Mouse (Mus musculus): ENCODE measurements at regions not wholly inside any gene's neighbourhood (a gene's known extent, or its start where the extent isn't known, plus 50 kb on each side); places are given as distances from the start of the nearest gene placed in this dataset.

- 62% methylated on average over 16 of the region's 16 CpGs for WGBS
- Histone ChIP-seq H3K4me2 (replicated peaks; ENCODE audit: low read depth, low read length) (no peak overlapping the region), H3K9me3 (ENCODE audit: control insufficient read depth, low read depth, low read length) (no peaks in the 10 kb centered on the region), H3K27me3 (ENCODE audit: control insufficient read depth, insufficient read depth, low read length) (no peaks in the 10 kb centered on the region), H3K4me1 (ENCODE audit: control insufficient read depth, insufficient read depth, low read length) (0 out of 2 replicates have a peak, but pooled peaks cover 10% of the 10 kb centered on the region), H3K9ac (replicated peaks; ENCODE audit: low read depth, low read length) (no peak overlapping the region), H3K27ac (ENCODE audit: low read length) (no peak overlapping the region), H3K36me3 (ENCODE audit: control insufficient read depth, insufficient read depth, low read length) (no peaks in the 10 kb centered on the region), H3K4me3 (ENCODE audit: low read depth, low read length) (no peak overlapping the region)
- no peak for ATAC-seq (ENCODE audit: insufficient number of reproducible peaks, insufficient read depth, low FRiP score, low read depth)
Measured at GRCm38 (mm10) chr10:119015311-119016055, 145.5 kb upstream of the Dyrk2 start.

- H3K27ac ChIP-seq (ENCODE audit: low read length) = no peak overlapping the region
- H3K36me3 ChIP-seq (ENCODE audit: control insufficient read depth, insufficient read depth, low read length) = no peaks in the 10 kb centered on the region
- H3K4me3 ChIP-seq (ENCODE audit: low read depth, low read length) = no peak overlapping the region
- ATAC-seq (ENCODE audit: insufficient number of reproducible peaks, insufficient read depth, low FRiP score, low read depth) = no peak
- H3K27me3 ChIP-seq (ENCODE audit: control insufficient read depth, insufficient read depth, low read length) = no peaks in the 10 kb centered on the region
- 78% methylated on average over 4 of the region's 4 CpGs for WGBS
- 0 out of 2 replicates have a peak, but pooled peaks cover 10% of the 10 kb centered on the region for H3K4me1 ChIP-seq (ENCODE audit: control insufficient read depth, insufficient read depth, low read length)
- H3K4me2 ChIP-seq (replicated peaks; ENCODE audit: low read depth, low read length) = no peak overlapping the region
- no peaks in the 10 kb centered on the region for H3K9me3 ChIP-seq (ENCODE audit: control insufficient read depth, low read depth, low read length)
- H3K9ac ChIP-seq (replicated peaks; ENCODE audit: low read depth, low read length) = no peak overlapping the region
Measured at GRCm38 (mm10) chr10:119014731-119015130, 144.7 kb upstream of the Dyrk2 start.

- Histone ChIP-seq H3K4me3 (ENCODE audit: low read depth, low read length) (no peak overlapping the region), H3K9me3 (ENCODE audit: control insufficient read depth, low read depth, low read length) (no peaks in the 10 kb centered on the region), H3K27me3 (ENCODE audit: control insufficient read depth, insufficient read depth, low read length) (no peaks in the 10 kb centered on the region), H3K4me2 (replicated peaks; ENCODE audit: low read depth, low read length) (no peak overlapping the region), H3K36me3 (ENCODE audit: control insufficient read depth, insufficient read depth, low read length) (no peaks in the 10 kb centered on the region), H3K4me1 (ENCODE audit: control insufficient read depth, insufficient read depth, low read length) (0 out of 2 replicates have a peak, but pooled peaks cover 10% of the 10 kb centered on the region), H3K27ac (ENCODE audit: low read length) (no peak overlapping the region), H3K9ac (replicated peaks; ENCODE audit: low read depth, low read length) (no peak overlapping the region)
- ATAC-seq (ENCODE audit: insufficient number of reproducible peaks, insufficient read depth, low FRiP score, low read depth) = no peak
- WGBS = 79% methylated on average over 4 of the region's 4 CpGs
Measured at GRCm38 (mm10) chr10:119013758-119014157, 143.7 kb upstream of the Dyrk2 start.

GRCm38 (mm10) chr10:119011511-119011910 lies 141.5 kb upstream of the Dyrk2 start:
- Histone ChIP-seq H3K4me1 (ENCODE audit: control insufficient read depth, insufficient read depth, low read length) (0 out of 2 replicates have a peak, but pooled peaks cover 10% of the 10 kb centered on the region), H3K27ac (ENCODE audit: low read length) (peak overlapping the region; percentile 18), H3K4me3 (ENCODE audit: low read depth, low read length) (no peak overlapping the region), H3K4me2 (replicated peaks; ENCODE audit: low read depth, low read length) (0 out of 2 replicates have a peak overlapping the region, but pooled peaks have one; percentile 12), H3K27me3 (ENCODE audit: control insufficient read depth, insufficient read depth, low read length) (no peaks in the 10 kb centered on the region), H3K9ac (replicated peaks; ENCODE audit: low read depth, low read length) (no peak overlapping the region), H3K9me3 (ENCODE audit: control insufficient read depth, low read depth, low read length) (no peaks in the 10 kb centered on the region), H3K36me3 (ENCODE audit: control insufficient read depth, insufficient read depth, low read length) (no peaks in the 10 kb centered on the region)
- ATAC-seq (ENCODE audit: insufficient number of reproducible peaks, insufficient read depth, low FRiP score, low read depth) = no peak
- WGBS = 45% methylated on average over 6 of the region's 6 CpGs

DNA sequence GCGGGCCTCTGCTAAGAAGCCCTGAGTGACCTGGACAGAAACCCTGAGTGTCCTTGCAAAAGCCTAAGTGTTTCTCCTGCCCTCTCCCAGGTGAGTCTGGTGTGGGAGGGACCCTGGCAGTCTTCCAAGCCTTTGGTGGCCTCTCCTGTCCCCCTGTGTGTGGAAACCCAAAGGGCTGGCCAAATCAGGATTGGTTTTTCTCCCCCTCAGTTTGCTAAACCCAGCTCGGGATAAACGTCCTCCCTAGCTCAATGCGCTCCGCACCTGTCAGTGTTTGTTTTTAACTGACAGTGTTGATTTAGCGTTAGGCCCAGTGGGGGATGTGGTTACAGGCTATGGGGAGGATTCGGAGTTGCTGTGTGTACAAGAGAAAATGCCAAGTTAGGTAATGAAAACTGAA lies 140.9 kb upstream of the Dyrk2 start:
- Histone ChIP-seq H3K4me1 (ENCODE audit: control insufficient read depth, insufficient read depth, low read length) (0 out of 2 replicates have a peak, but pooled peaks cover 10% of the 10 kb centered on the region), H3K4me2 (replicated peaks; ENCODE audit: low read depth, low read length) (0 out of 2 replicates have a peak overlapping the region, but pooled peaks have one; percentile 12), H3K9ac (replicated peaks; ENCODE audit: low read depth, low read length) (no peak overlapping the region), H3K9me3 (ENCODE audit: control insufficient read depth, low read depth, low read length) (no peaks in the 10 kb centered on the region), H3K4me3 (ENCODE audit: low read depth, low read length) (no peak overlapping the region), H3K36me3 (ENCODE audit: control insufficient read depth, insufficient read depth, low read length) (no peaks in the 10 kb centered on the region), H3K27ac (ENCODE audit: low read length) (0 out of 2 replicates have a peak overlapping the region, but pooled peaks have one; percentile 15), H3K27me3 (ENCODE audit: control insufficient read depth, insufficient read depth, low read length) (no peaks in the 10 kb centered on the region)
- 14% methylated on average over 7 of the region's 7 CpGs for WGBS
- ATAC-seq (ENCODE audit: insufficient number of reproducible peaks, insufficient read depth, low FRiP score, low read depth) = peak; percentile 88

DNA sequence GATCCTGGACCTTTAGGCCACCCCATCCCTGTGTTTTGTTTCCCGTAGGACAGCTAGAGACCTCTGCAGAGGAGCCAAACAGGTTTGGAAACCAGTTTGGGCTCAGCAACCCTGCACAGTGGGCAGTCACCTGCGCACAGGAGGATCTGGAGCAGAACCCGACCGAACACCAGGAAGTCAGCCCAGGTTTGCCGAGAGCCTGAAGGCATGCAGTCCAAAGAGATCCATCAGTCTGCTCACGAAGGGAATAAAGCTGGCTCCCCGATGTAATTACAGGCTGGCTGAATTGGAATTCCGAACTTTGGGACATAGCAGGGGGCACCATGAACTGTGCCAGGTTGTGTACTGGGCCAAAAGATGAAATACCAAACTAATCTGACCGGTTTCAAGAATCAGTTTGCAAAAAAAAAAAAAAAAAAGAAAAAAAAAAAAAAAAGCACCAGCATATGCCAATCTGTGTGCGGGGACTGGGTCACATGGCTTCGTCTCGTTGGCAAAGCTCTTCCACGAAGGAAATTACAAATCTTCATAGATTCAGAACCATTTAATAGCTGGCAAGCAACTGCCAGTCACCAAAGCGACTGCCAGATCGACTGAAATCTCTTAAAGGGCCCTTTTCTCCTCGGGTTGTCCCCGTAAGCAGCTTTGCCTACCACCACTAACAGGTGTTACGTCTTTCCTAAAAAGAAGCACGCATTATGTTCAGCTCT lies 137.0 kb upstream of the Dyrk2 start:
- 0 out of 2 replicates have a peak, but pooled peaks cover 10% of the 10 kb centered on the region for H3K4me1 ChIP-seq (ENCODE audit: control insufficient read depth, insufficient read depth, low read length)
- H3K27ac ChIP-seq (ENCODE audit: low read length) = no peak overlapping the region
- H3K27me3 ChIP-seq (ENCODE audit: control insufficient read depth, insufficient read depth, low read length) = no peaks in the 10 kb centered on the region
- WGBS = 80% methylated on average over 19 of the region's 19 CpGs
- H3K36me3 ChIP-seq (ENCODE audit: control insufficient read depth, insufficient read depth, low read length) = no peaks in the 10 kb centered on the region
- H3K9me3 ChIP-seq (ENCODE audit: control insufficient read depth, low read depth, low read length) = no peaks in the 10 kb centered on the region
- no peak overlapping the region for H3K4me2 ChIP-seq (replicated peaks; ENCODE audit: low read depth, low read length)
- H3K4me3 ChIP-seq (ENCODE audit: low read depth, low read length) = no peak overlapping the region
- no peak for ATAC-seq (ENCODE audit: insufficient number of reproducible peaks, insufficient read depth, low FRiP score, low read depth)
- no peak overlapping the region for H3K9ac ChIP-seq (replicated peaks; ENCODE audit: low read depth, low read length)

DNA sequence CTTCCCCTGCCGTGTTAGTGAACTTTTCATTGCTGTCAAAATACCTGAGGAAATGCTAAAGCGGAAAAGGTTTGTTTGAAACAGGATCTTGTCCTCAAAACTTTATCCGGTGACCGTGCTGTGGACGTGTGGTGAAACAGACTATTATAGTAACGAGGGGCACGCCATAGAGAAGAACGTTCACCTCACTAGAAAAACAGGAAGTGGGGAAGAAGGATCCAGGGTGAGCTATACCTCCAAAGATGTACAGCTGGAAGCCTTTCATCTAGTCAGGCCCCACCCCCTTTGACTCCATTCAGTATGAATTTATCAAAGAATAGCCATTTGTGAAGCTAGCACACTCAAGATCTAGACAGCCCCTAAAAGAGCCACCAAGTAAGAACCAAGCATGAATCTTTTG lies 135.5 kb upstream of the Dyrk2 start:
- Histone ChIP-seq H3K27ac (ENCODE audit: low read length) (no peak overlapping the region), H3K9ac (replicated peaks; ENCODE audit: low read depth, low read length) (no peak overlapping the region), H3K9me3 (ENCODE audit: control insufficient read depth, low read depth, low read length) (no peaks in the 10 kb centered on the region), H3K36me3 (ENCODE audit: control insufficient read depth, insufficient read depth, low read length) (no peaks in the 10 kb centered on the region), H3K4me3 (ENCODE audit: low read depth, low read length) (no peak overlapping the region), H3K4me2 (replicated peaks; ENCODE audit: low read depth, low read length) (no peak overlapping the region), H3K4me1 (ENCODE audit: control insufficient read depth, insufficient read depth, low read length) (no peaks in the 10 kb centered on the region), H3K27me3 (ENCODE audit: control insufficient read depth, insufficient read depth, low read length) (no peaks in the 10 kb centered on the region)
- WGBS = 83% methylated on average over 8 of the region's 8 CpGs
- no peak for ATAC-seq (ENCODE audit: insufficient number of reproducible peaks, insufficient read depth, low FRiP score, low read depth)

GRCm38 (mm10) chr10:119004426-119004825 lies 134.4 kb upstream of the Dyrk2 start:
- H3K27ac ChIP-seq (ENCODE audit: low read length) = no peak overlapping the region
- 89% methylated on average over 11 of the region's 11 CpGs for WGBS
- H3K36me3 ChIP-seq (ENCODE audit: control insufficient read depth, insufficient read depth, low read length) = no peaks in the 10 kb centered on the region
- no peaks in the 10 kb centered on the region for H3K27me3 ChIP-seq (ENCODE audit: control insufficient read depth, insufficient read depth, low read length)
- H3K4me3 ChIP-seq (ENCODE audit: low read depth, low read length) = no peak overlapping the region
- no peak overlapping the region for H3K9ac ChIP-seq (replicated peaks; ENCODE audit: low read depth, low read length)
- H3K4me2 ChIP-seq (replicated peaks; ENCODE audit: low read depth, low read length) = no peak overlapping the region
- no peaks in the 10 kb centered on the region for H3K4me1 ChIP-seq (ENCODE audit: control insufficient read depth, insufficient read depth, low read length)
- no peak for ATAC-seq (ENCODE audit: insufficient number of reproducible peaks, insufficient read depth, low FRiP score, low read depth)
- no peaks in the 10 kb centered on the region for H3K9me3 ChIP-seq (ENCODE audit: control insufficient read depth, low read depth, low read length)

Measured in stomach, embryonic 14.5 days (tissue).